Mouse (Mus musculus) adrenal gland, postnatal 4 days (tissue): ENCODE data around the gene Acads. TPM values are rescaled to one million over a fixed set of nuclear protein-coding genes. Genes with fewer than 3 reads are reported as not detected.
"Not testable (repeated sequence)": the region's sequence is repeated elsewhere in the genome, so short reads cannot be mapped to it uniquely, and the experiment has no call there.

Experiments used
- DNase-seq, 2 experiments: peaks; one replicate each; pipeline ENCODE4 v3.0.0; 2021 to 2022; ENCODE audit warnings: low spot score in 2 of 2, mixed read lengths in 2 of 2
- long read RNA-seq, 2 experiments: library from polyadenylated mRNA; stranded (forward); transcript quantifications; one replicate each; pipeline ENCODE4 v2.0.0; 2021
- total RNA-seq, 2 experiments: library from RNA; stranded (reverse); gene quantifications; 2 replicates each; pipeline ENCODE4 v1.2.3; 2021

Acads gene
- total RNA-seq = 100 to 1,000 TPM; 166 to 191 TPM
- long read RNA-seq, experiment 1, transcript Acads-201 (10 exons, 1,870 nt) = major isoform, 87 of 122 reads
- long read RNA-seq, experiment 1, partial matches to known transcripts = 11 of 122 reads
- long read RNA-seq, experiment 1, other reads (novel, unspliced or antisense) = 24 of 122 reads
- long read RNA-seq, experiment 2, transcript Acads-201 (10 exons, 1,870 nt) = major isoform, 243 of 318 reads
- long read RNA-seq, experiment 2, partial matches to known transcripts = 18 of 318 reads
- long read RNA-seq, experiment 2, other reads (novel, unspliced or antisense) = 55 of 318 reads

DNA sequence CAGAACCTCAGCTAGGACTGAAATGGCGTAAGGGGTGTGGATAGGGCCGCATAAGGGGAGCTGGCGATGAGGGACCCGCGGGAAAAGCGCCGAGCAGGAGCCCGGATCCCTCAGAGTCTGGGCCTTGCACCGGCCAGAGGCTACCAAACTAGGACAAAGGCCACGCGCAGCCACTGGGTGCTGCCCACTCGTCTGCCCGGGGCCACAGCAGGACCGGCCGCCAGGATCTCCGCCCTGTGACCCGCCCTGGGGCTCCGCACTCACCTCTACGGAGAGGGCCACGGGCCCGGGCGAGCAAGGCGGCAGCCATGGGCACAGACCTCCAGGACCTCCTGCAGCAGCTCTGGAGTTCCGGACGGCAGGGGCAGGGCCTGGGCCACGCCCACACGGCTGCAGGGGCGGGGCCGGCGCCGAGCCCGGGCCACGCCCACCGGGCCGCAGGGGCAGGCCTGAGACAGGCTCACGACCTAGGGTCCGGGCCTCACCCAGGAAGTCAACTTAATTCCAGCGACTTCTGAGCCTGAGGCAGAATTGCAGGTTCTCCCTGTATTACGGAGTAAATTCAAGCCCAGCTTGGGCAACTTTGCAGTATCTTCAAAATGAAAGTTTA lies at the start of gene Acads:
TSS of gene Acads (minus strand) at position 386 of the 610 bp plus-strand sequence.
- DNase-seq = peak; percentile 69 to 76

DNA sequence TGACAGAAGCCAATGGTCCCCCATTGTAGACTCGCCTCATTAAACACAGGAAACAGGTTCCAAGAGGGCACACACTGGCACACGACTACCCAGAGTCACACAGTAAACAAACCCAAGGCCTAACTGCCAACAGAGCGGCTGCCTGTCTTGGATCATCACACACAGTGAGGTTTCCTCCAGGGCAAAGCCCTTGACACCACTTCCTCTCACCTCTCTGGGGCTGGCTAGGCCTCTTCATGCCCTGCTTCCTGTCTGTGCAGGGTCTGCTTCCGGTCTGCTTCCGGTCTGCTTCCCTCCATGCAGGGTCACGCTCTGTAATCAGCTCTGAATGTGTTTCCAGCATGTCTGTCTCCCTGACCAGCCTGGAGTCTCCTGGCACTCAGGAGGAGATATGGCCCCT lies 48.2 kb upstream of the Acads start:
- DNase-seq = no peak

DNA sequence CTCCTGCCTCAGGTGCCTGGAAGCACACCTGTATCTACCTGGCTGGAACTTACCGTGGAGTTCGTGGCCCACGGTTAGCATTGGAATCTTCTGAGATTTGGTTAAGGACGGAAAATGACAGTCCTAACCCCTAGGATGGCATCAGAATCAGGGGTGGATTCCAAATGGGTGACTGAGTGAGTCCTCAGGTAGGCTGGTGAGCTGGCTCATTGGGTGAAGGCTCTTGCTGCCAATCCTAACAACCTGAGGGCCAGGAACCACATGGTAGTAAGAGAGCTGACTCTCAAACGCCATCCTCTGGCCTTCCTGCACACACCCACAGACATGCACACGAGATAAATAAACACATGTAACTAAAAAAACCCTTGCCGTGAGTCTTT lies 47.7 kb upstream of the Acads start:
- DNase-seq = no peak

DNA sequence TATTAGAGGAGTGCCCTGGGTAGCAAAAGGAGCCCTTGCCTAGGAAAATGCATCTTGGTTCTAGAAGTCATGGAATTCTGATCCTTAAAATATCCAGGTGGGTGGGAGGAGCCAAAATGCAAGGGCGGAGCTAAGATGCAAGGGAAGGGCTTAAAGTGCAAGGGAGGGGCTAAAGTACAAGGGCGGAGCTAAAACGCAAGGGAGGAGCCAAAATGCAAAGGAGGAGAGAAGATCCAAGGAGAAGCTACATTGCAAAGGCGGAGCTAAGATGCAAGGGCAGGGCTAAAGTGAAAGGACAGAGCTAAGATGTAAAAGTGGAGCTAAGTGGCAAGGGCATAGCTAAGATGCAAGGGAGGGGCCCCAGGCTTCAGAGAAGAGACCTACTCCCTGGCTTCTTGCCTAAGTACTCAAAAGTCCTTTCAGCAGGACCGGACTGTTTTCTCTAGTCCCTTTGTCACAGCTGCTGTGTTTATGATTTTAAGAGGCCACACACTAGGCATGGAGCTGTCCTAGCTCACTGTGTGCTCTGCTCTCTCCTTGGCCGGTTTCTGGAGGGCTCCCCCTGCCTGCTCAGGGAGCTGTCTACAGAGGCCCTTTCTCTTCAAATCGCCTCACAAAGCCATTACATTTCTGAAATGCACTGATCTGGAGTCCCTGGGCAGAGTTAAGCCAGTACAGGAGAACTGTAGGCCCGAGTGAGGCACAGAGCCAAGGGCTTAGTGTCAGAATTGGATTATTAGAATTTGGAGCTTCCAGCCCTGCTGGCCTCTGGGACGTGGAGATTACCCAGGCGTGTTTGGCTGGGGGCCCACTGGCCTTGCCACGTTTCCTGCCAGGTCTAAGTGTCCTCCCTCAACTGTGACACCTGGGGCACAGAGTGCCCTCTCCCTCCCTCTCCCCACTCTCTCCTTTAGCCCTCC lies 47.0 kb upstream of the Acads start:
- DNase-seq = no peak

DNA sequence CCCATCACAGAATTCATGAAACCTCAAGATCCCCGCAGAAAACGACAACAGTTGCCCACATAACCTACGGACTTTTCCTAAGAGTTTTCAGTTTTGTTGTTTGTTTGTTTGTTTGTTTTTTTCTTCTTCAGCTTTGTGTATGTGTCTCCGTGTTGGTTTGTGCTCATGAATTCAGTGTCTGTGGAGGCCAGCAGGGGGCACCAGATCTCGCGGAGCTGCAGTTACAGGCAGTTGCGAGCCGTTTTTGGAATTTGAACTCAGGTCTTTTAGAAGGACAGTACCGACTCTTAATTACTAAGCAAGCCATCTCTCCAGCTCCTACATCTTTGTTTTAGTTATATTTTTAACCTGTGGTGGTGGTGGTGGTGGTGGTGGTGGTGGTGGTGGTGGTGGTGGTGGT lies 46.2 kb upstream of the Acads start:
- DNase-seq = no peak

DNA sequence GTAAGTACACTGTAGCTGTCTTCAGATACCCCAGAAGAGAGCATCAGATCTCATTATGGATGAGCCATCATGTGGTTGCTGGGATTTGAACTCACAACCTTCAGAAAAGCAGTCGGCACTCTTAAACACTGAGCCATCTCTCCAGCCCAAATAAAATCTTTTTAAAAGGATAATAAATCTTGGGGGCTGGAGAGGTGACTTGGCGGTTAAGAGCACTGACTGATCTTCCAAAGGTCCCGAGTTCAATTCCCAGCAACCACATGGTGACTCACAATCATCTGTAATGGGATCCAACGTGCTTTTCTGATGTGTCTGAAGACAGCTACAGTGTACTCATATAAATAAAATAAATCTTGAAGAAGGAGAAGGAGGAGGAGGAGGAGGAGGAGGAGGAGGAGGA lies 45.3 kb upstream of the Acads start:
- not testable (repeated sequence) for DNase-seq

DNA sequence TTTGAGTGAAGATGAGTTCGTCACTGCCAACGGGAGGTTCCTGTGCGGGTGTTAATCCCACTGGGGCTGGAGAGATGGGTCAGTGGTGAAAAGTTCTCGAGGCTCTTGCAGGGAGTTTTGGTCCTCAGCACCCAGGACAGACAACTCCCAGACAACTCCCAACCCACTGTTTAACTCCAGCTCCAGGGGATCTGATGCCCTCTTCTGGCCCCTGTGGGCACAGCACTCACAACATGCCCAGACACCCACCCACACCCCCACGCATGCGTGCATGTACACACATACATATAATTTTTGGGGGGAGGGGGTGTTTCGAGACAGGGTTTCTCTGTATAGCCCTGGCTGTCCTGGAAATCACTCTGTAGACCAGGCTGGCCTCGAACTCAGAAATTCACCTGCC lies 44.4 kb upstream of the Acads start:
- peak in 1 of 2 experiments; percentile 44 for DNase-seq

DNA sequence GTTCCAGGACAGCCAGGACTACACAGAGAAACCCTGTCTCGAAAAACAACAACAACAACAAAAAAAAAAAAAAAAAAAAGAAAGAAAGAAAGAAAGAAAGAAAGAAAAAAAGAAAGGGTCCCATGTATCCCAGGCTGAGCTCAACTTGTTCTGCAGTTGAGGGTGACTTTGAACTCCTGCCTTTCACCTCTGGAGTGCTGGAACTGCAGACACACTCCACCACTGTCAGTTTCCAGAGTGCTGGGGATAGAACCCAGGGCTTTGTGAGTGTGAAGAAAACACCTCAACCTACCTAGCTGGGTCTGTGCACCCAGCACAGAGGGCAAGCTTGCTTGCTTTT lies 42.8 kb upstream of the Acads start:
- DNase-seq = not testable (repeated sequence)

DNA sequence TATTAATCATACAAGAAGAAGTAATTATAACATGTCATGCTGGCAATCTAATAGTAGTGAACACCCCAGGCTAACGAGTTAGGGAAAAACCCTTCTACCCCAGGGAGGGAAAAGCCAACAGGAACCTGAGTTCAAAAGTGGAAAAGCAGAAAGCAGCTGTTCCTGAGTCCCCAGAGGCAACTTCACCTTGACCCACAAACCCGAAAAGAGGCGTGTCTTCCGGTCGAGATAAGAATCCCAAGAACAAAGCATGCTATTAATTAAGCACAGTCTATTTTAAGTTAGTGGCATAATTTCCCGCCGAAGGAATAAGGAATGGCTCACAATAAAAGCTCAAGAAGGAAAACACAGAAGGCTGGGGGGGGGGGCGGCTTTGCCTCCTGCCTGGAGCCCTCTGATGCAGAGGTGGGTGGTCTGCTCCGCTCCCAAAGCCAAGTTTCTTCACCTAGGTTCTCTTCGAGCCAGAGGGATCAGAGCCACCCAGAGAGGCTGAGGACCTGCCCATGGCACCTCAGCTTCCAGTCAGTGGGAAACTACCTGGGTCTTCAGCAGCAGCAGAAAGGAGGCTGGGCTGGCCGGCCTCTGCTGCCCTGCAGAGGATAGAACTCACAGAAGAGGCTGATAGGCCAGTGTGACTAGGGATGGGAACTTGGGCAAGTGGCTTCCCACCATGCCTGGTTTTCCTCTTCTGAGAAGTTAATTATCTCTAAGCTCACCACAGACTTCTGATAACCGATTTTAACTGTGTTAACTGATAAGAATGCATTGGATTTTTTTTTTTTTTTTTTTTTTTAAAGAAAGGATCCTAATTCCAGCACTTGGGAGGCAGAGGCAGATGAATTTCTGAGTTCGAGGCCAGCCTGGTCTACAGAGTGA lies 42.2 kb upstream of the Acads start:
- DNase-seq = no peak

DNA sequence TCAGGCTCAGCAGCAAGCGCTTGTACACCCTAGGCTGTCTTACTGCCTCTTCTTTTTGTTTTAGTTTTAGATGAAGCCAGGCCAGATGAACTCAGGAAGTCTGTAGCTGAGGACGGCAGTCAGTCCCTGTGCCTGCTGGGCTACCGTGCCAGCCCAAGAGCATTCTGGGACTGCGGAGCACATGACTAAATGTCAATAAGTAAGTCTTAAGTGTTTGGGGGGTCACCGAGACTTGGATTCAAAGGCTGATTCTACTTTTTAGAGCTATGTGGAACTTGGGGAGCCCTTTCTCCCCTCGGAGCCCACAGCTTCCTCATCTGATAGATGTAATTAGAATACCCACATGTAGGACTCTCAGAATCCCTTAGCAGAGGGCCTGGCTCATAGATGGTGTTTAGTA lies 41.5 kb upstream of the Acads start:
- no peak for DNase-seq

DNA sequence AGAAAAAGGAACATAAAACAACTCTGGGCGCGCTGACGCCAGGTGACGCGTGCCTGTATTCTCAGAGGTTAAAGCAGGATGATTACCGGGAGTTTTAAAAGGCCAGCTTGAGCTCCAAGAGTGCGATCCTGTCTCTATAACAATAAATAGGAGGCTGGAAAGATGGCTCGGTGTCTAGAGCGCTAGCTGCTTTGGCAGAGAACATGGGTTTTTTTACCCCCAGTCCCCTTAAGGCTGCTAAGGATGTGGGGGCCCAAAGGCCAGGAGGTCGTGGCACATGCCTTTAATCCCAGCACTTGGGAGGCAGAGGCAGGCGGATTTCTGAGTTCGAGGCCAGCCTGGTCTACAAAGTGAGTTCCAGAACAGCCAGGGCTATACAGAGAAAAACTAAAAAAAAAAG lies 40.0 kb upstream of the Acads start:
- no peak for DNase-seq

DNA sequence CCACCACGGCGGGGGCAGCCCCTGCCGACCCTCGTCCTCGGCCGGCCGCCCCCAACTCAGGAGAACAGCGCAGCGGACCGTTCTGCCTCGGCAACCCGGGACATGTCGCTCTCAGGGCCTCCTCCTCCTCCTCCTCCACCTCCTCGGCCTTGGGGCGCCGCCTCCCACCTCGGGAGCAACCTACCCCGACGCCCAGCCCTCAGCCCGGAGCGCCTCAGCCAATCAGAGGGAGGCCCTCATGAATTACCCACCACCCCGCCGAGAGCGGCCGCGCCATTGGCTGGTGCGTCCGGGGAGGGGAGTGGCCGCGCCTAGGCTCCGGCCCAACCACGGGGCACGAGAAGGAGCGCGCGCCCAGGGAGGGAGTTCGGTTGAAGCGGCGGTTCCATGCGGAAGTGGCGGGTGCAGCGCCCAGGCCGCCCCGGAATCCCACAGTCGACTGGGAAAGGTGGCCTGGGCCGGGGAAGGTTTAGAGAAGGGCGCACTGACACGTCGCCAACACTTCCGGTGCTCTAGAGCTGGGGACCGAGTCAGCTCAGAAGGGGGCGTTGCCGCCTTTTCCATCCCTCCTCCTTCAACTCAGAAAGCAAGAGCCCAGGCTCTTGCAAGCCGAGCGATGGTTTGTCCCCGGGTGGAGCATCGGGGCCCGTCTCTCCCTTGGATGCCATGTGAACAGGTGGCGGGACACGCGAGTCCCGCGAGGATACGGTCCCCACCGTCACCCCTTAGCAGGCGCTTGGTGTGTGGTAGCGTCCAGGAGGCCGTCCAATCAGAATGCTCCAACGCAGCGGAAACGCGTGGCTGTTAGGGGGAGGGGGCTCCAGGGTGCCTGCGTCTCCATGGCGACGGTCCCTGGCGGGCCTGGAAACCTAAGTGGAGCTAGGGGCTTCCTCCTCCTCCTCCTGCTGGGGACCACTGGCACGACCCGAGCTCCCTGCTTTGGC lies 39.2 kb upstream of the Acads start, which contains the start of gene Mlec:
TSS of gene Mlec (minus strand) at position 140 of the 944 bp plus-strand sequence.
- DNase-seq = peak; percentile 97 to 99

DNA sequence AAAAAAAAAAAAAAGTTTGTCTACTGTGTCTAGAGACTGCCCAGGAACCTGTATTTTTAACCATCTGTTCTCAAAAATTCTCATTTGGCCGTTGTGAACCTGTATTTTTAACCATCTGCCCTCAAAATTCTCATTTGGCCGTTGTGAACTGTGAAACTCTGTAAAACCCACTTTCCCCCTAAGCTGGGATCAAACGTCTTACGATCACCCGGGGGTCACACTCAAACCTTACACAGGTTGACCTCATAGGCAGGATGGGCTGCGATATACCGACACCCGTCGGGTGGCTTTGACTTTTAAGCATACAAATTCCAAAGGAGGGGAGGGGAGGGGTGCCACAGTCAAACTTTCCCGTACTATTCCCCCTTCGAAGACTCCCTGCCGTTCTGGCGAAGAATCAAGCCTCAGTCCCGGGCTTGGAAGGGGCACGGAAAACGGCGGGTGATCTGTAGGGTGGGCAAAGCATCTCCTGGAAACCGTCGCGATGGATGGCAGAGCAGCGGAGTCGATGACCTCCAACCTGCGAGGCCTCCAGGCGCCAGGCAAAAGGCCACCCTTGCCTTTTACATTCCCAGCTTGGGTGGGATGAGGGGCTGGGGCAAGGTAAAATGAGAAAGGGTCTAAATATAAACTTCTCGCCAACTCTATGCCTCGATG lies 37.9 kb upstream of the Acads start:
- no peak for DNase-seq

DNA sequence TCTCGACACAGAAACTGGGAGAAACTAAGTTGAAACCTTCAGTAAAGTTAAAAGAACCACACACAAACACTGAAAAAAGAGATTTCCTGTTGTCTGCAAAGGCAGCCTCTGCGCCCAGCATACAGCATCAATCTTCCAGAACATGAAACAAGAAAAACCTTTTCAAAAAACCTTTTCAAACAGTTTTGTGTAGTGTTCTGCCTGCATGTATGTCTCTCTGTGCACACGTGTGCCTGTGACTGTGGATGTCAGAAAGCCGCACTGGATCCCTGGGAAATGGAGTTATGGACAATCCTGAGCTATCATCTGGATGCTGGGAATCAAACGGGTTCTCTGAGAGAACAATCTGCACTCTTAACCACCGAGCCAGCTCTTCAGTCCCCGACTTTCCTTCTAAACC lies 37.3 kb upstream of the Acads start:
- DNase-seq = no peak

DNA sequence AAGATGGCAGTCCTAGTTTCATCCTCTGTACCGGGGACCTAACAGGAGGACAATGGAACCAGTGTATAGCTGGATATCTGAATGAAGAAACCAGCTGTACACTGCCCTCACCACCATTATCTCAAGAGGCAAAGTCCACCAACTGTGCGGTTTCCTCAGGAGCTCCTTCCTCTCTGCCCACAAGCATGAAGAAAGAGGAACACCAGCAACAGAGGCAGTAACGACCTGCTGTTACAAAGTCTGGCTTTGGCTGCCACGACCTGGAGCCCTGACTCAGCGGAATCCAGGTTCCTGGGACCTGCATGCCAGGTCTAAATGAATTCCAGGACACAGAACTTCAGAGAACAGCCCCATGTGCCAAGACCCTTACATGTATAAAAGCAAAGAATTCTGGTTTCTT lies 36.7 kb upstream of the Acads start:
- no peak for DNase-seq

DNA sequence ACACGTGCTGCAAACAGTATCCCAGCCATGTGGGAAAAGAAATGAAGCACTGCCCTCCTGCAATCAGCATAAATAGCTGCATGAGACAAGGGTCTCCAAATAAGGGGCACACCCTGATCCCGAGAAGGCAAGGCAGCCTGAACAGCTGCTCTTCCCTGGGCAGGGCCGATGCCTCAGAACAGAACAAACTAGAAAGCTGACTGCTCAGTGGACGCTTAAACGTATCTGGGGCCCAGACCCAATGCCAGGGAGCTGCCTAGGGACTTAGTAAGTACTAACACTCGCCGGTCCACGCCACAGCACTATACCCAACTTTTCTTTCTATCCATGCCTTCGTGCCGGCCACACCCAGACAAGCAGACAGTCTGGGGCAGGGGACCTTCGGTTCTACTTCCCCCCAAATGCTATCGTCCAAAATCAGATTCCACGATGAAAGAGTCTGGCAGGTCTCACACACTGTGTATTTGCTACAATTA lies 36.0 kb upstream of the Acads start:
- DNase-seq = no peak

DNA sequence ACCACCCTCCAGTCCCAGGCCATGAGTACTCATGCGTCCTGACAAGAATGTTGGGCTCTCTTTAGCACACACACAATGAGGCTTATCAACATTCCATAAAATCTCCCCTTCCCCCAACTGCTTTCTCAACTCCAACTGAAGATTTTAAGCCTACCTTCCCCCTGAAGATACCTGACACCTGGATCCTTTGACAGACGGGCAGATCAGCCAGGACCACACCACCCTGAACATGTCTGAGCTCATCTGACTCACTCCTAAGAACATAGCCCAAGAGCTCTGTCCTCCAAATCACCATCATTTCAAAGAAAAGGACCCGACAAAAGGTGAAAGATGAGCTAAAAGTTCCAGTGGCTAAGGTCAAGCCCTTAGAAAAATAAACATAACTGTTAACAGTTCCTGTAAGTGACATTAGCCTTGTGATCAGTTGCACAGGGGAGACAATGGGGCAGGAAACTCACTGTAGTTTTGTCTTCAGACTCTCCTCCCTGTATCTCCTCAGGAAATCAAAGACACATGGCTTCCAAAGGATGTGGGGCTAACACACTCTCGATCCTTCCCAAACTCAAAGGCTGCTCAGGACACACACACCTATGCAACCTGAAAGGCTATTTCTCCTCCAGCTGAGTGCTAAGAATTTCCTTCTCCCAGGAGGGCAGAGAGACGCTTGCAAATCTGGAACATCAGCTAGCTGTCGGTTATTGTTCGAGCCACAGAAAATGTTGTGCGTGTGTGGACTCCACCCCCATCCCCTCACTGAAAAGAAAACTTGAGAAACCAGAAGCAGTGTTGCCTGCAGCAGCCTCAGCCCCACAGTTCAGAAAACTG lies 33.2 kb upstream of the Acads start:
- no peak for DNase-seq

DNA sequence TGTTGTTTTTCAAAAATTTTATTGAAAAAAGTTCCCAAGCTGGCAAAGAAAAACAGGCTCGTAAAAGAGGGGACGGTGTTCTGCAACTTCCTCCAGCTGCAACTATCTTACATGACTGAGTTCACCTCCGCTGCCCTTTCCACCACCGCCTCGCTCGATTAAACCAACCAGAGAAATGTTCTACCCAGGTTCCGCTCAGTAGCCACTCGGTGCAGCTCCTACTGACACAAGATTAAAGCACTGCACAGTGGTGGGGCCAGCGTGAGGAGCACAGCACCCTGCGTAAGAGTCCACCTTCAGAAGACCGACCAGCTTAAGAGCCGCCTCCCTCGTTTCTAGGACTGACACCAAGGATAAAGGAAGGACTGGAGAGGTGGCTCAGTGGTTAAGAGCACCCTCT lies 32.3 kb upstream of the Acads start:
- DNase-seq = no peak
